Mouse (Mus musculus) kidney, adult 2 months (tissue): ENCODE measurements around the gene Fbxo4. TPM values are rescaled to one million over a fixed set of nuclear protein-coding genes. Genes with fewer than 3 reads are reported as not detected.
A peak's percentile ranks its signal among the peaks of the same experiment; 100 is the strongest.

Source experiments
- DNase-seq: peaks from one replicate; pipeline ENCODE4 v3.0.0; 2021
- H3K27ac ChIP-seq: fragments of 200-500 bp; 2 replicates; pipeline ENCODE4 v1.5.1; 2012; ENCODE audit warnings: low read depth, low read length, control low read depth, inconsistent platforms; ENCODE audit not compliant: insufficient read depth
- H3K27me3 ChIP-seq: fragments of 200-500 bp; replicated peaks from 2 replicates; pipeline ENCODE4 v1.6.1; 2012; ENCODE audit warnings: mild to moderate bottlenecking, moderate library complexity, low read length, inconsistent platforms; ENCODE audit not compliant: control insufficient read depth, insufficient read depth
- H3K36me3 ChIP-seq: fragments of 200-500 bp; 2 replicates; pipeline ENCODE4 v1.6.1; 2012; ENCODE audit warnings: mild to moderate bottlenecking, moderate library complexity, low read length, inconsistent platforms; ENCODE audit not compliant: control insufficient read depth, insufficient read depth
- H3K4me1 ChIP-seq: fragments of 200-500 bp; 2 replicates; pipeline ENCODE4 v1.6.1; 2011; ENCODE audit warnings: low read length; ENCODE audit not compliant: control insufficient read depth, insufficient read depth
- H3K4me3 ChIP-seq: fragments of 200-500 bp; 2 replicates; pipeline ENCODE4 v1.5.1; 2011; ENCODE audit warnings: mild to moderate bottlenecking, low read depth, low read length, control low read depth; ENCODE audit not compliant: insufficient read depth
- CTCF ChIP-seq: fragments of 200-500 bp; conservative IDR thresholded peaks from 2 replicates; pipeline ENCODE4 v1.5.1; 2011; ENCODE audit warnings: low read depth, mild to moderate bottlenecking, control low read depth, low read length, moderate library complexity, mixed read lengths; ENCODE audit not compliant: insufficient read depth, insufficient read length
- POLR2A ChIP-seq: fragments of 200-500 bp; IDR thresholded peaks from one replicate; pipeline ENCODE4 v1.6.1; 2011; ENCODE audit warnings: low read depth, low read length, control low read depth
- WGBS: fragments of 180-500 bp; shearing (Covaris S2); methylation state at CpG from one replicate; pipeline ENCODE4 v1.1.7; 2018; 5-methylcytosine and 5-hydroxymethylcytosine counted together
- polyA plus RNA-seq: library from polyadenylated mRNA; depleted of rRNA; stranded (reverse); fragments of >200 nt; gene quantifications from 2 replicates; pipeline ENCODE4 v1.2.3, GENCODE M21; 2012

Fbxo4 gene
- polyA plus RNA-seq, 1 experiment = 10.7 TPM

DNA sequence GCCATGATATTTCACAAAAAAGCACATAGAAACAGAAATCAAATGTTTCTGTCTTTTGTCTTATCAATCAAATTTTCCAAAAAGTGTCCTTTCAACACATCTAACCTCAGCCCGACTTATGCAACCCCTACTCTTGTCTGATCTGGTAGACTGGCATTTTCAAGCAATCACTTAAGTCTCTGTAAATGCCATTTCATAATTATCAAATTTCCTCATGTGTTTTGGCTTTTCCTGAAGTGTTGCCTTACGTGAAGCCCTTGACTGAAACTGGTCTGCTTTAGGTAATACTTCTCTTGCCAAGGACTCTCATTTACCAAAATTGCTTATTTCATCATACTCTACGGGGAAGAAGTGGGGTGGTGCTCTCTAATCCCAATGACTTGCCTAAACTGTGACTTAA is 6.1 kb downstream of the Fbxo4 start:
- WGBS = 94% methylated on average over 3 of the region's 3 CpGs
- Histone ChIP-seq H3K36me3 (no peaks in the 10 kb centered on the region; the same call in none of the 2 replicates), H3K4me3 (no peak overlapping the region), H3K4me1 (no peaks in the 10 kb centered on the region), H3K27ac (no peak overlapping the region), H3K27me3 (no peaks in the 10 kb centered on the region)
- no peak for TF ChIP-seq CTCF
- TF ChIP-seq POLR2A = no peak
- DNase-seq = no peak

DNA sequence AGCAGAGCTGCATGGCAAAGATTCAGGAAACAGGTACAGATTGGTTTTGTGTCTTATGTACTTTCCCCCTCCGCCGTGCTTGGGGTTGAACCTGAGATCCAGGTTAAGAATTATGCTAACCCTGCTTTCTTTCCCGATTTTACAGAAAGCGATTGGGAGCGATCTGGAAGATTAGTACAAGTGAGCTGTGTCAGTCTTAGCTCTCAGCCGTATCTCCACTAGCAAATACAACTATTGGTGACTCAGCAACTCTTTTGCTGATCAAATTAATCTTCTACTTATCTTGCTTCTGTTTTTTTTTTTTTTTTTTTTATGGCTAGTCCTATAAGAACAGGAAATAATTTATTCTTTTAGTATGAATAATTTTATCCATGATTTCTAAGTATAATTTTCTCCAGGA is 9.2 kb downstream of the Fbxo4 start:
- TF ChIP-seq POLR2A = no peak
- TF ChIP-seq CTCF = no peak
- Histone ChIP-seq H3K4me1 (no peaks in the 10 kb centered on the region), H3K27me3 (no peaks in the 10 kb centered on the region), H3K36me3 (no peaks in the 10 kb centered on the region; the same call in none of the 2 replicates), H3K4me3 (no peak overlapping the region), H3K27ac (no peak overlapping the region)
- 94% methylated on average over 6 of the region's 6 CpGs for WGBS
- no peak for DNase-seq

DNA sequence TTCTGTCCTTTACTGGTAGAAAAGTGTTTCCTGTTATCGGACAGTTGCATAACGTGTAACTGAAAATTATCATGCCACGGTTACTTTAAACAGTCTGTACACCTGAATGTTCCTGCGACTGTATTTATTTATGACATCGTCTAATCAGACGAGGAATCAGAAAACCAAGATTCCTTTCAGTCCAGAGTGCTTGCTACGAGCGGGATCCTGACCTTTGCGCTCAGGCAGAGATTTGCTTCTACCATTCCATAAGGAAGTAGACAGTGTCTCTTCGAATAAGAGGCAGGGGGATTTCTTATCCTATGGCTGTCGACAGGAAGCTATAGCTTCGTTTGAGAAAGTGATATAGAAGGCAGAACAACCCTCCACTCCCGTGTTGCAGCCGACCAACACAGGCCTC is 9.6 kb downstream of the Fbxo4 start:
- no peak for DNase-seq
- Histone ChIP-seq H3K4me3 (no peak overlapping the region), H3K36me3 (no peaks in the 10 kb centered on the region; the same call in none of the 2 replicates), H3K27me3 (no peaks in the 10 kb centered on the region), H3K27ac (no peak overlapping the region), H3K4me1 (no peaks in the 10 kb centered on the region)
- 88% methylated on average over 14 of the region's 14 CpGs for WGBS
- TF ChIP-seq POLR2A = no peak
- no peak for TF ChIP-seq CTCF

DNA sequence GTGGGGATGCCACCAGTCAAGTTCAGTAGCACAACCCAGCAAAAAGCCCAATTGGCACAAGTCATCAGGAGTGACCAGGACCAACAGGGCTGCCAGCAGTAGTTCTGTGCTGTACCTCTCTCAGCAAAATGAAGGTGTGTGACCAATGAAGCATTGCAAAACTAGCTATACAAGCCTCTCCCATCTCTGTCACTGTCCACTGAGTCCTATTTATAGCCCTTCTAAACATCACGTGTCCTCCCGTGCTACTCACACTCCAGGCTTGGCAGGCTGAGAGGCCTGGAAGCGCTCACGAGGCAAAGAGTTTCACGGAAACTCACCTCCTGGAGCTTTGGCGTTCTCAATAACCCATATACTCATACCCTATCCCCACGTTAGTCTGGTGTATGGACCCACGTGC is 17.1 kb downstream of the Fbxo4 start:
- TF ChIP-seq CTCF = no peak
- TF ChIP-seq POLR2A = no peak
- WGBS = 37% methylated on average over 8 of the region's 8 CpGs
- H3K36me3 ChIP-seq = no peaks in the 10 kb centered on the region
- H3K27ac ChIP-seq = peak overlapping the region; percentile 17
- H3K4me3 ChIP-seq = no peak overlapping the region
- no peaks in the 10 kb centered on the region for H3K27me3 ChIP-seq
- H3K4me1 ChIP-seq = peaks cover 4% of the 10 kb centered on the region; the same call in 1 of the 2 replicates
- DNase-seq = peak; percentile 84

DNA sequence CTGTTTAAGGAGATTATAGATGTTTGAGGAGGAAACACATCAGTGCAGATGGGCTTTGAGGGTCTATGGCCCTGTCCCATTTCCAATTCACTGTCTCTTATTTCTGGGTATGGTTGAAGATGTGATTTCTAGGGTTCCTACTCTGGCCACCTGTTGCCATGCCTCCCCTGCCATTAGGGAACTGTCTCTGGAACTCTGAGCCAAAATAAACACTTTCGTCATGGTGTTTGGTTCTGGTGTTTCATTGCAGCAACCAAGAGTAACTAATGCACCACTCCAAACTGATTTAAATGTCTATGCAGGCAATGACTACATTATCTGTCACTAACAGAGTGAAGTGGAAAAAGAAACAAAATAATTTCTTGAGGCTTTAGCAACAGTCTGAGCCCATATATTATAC is 19.3 kb downstream of the Fbxo4 start:
- H3K4me1 ChIP-seq = peaks cover 4% of the 10 kb centered on the region; the same call in 1 of the 2 replicates
- 53% methylated on average over 1 of the region's 1 CpGs for WGBS
- DNase-seq = peak; percentile 56
- 0 out of 2 replicates have a peak overlapping the region, but pooled peaks have one; percentile 23 for H3K27ac ChIP-seq
- TF ChIP-seq POLR2A = no peak
- no peak for TF ChIP-seq CTCF
- no peak overlapping the region for H3K4me3 ChIP-seq
- H3K36me3 ChIP-seq = no peaks in the 10 kb centered on the region
- no peaks in the 10 kb centered on the region for H3K27me3 ChIP-seq

DNA sequence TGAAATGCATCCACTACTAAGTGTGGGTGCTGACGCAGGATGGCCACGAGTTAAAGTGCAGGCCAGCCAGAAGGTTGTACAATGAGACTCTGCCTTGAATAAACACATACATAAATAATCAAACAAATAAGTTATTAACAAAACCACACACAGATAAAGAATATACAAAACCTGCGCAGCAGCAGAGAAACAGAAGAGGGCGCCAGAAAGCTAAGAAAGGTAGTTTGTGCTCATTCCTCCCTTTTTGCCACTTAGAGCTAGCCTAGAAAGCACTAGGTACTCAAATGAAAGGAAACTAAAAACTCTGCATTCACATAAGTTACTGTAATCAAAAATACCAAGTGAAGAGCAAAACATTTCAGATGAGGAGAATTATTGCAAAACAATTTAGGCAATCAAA is 21.4 kb downstream of the Fbxo4 start:
- Histone ChIP-seq H3K27ac (no peak overlapping the region), H3K4me3 (no peak overlapping the region), H3K27me3 (no peaks in the 10 kb centered on the region), H3K36me3 (no peaks in the 10 kb centered on the region), H3K4me1 (peaks cover 4% of the 10 kb centered on the region; the same call in 1 of the 2 replicates)
- peak; percentile 34 for TF ChIP-seq CTCF
- no peak for TF ChIP-seq POLR2A
- peak; percentile 74 for DNase-seq
- WGBS = 28% methylated on average over 4 of the region's 4 CpGs

DNA sequence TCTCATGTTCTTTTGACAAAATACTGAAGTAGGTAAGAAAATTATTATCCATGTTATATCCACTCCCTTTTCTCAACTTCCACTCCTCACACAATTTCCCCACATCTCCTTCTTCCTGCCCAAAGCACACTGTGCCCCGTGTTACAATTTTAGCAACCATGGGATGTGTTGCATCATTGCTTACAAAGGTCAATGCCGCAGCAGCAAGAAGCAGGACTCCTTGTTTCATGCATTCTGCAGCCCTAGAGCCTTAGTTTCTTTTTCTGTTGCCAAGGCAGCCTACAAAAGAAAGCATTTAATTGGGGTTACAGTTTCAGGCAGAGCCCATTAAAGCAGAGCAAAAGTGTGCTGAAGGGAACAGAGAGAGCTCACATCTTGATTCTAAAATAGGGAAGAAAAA is 24.4 kb downstream of the Fbxo4 start:
- 64% methylated on average over 2 of the region's 2 CpGs for WGBS
- peak; percentile 41 for DNase-seq
- no peaks in the 10 kb centered on the region for H3K36me3 ChIP-seq
- H3K4me3 ChIP-seq = no peak overlapping the region
- no peaks in the 10 kb centered on the region for H3K27me3 ChIP-seq
- no peak for TF ChIP-seq POLR2A
- no peak for TF ChIP-seq CTCF
- H3K4me1 ChIP-seq = peaks cover 2% of the 10 kb centered on the region; the same call in 1 of the 2 replicates
- H3K27ac ChIP-seq = no peak overlapping the region

DNA sequence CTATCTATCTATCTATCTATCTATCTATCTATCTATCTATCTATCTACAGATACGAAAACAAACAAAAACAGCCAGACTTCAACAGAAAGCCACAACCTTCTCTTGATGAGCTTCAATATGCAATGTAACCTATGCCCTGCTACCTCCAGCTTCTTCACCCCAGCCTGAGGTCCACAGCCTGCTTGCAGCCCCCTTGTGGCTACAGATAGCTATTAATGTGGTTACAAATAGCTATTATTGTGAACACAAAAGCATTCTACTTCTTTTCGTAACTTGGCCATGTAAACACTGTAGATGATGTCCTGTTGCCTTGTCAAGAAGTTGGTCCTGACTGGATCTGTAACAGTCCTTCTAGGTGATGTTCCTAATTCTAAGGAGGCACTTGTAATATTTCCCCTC is 41.2 kb downstream of the Fbxo4 start:
- H3K27ac ChIP-seq = no peak overlapping the region
- H3K4me1 ChIP-seq = no peaks in the 10 kb centered on the region
- 93% methylated on average over 2 of the region's 2 CpGs for WGBS
- DNase-seq = no peak
- H3K27me3 ChIP-seq = no peaks in the 10 kb centered on the region
- no peak overlapping the region for H3K4me3 ChIP-seq
- H3K36me3 ChIP-seq = no peaks in the 10 kb centered on the region
- TF ChIP-seq CTCF (no peak; the same call in 1 of the 2 replicates), POLR2A (no peak)
